Mouse (Mus musculus): ENCODE measurements around the gene Traf3. TPM values are rescaled to one million over a fixed set of nuclear protein-coding genes. Genes with fewer than 3 reads are reported as not detected.

Traf3 gene
- total RNA-seq, 2 experiments from 2014 or later = 8.9 to 11.1 TPM

- no peak for ATAC-seq (replicated peaks; ENCODE audit: low FRiP score, low TSS enrichment, poor library complexity, severe bottlenecking)
Observed at GRCm38 (mm10) chr12:111283573-111283972, 117.4 kb downstream of the Traf3 start.

GRCm38 (mm10) chr12:111284532-111284931, 118.4 kb downstream of the Traf3 start:
- ATAC-seq (replicated peaks; ENCODE audit: low FRiP score, low TSS enrichment, poor library complexity, severe bottlenecking) = 0 out of 2 replicates have a peak, but pooled peaks have one; percentile 28

- no peak for ATAC-seq (replicated peaks; ENCODE audit: low FRiP score, low TSS enrichment, poor library complexity, severe bottlenecking)
Observed at GRCm38 (mm10) chr12:111293025-111293424, 126.9 kb downstream of the Traf3 start.

DNA sequence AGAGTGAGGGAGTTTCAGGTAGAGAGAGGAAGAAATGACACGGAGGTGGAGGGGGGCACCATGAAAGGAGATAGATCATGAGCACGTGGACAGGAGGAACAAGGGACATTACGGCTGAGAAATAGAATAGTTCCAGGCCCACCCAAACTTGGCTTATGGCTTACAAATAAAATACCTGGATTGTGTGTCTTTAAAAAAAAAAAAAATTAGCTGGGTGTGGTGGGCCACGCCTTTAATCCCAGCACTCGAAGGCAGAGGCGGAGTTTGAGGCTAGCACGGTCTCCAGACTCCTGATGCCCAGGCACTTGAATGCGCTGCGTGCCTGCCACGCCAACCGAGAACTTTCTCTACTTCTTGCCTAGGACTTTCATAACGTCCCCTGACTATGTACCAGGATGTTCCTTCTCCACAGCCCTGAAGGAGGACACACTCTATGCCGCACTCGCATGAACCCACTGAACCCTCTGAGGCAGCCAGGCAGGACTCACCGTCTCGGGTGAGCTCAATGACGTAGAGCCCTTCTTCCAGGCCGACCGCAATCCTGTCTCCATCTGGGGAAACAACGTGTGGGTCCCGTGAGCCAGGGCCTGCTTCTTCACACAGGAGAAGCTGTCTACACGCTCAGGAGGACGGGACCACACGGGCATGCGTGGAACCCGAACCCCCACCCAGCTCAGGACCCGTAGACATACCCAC, 135.3 kb downstream of the Traf3 start:
- ATAC-seq (replicated peaks; ENCODE audit: low FRiP score, low TSS enrichment, poor library complexity, severe bottlenecking) = no peak

DNA sequence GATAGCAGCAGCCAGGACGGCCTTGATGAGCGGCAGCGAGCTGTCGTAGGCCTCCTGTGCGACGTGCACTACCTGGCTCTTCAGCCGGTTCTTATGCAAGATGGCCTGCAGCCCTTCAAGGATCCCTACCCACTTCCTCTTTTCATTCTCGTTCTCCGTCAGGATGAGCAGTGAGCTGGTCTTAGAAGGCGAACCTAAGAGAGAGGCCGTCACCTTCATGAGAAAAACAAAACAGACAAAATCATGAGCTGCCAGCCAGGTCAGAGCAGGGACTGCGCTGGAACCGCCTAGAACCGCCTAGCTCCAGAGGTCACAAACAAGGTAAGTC, 135.8 kb downstream of the Traf3 start:
- no peak for ATAC-seq (replicated peaks; ENCODE audit: low FRiP score, low TSS enrichment, poor library complexity, severe bottlenecking)

- no peak for ATAC-seq (replicated peaks; ENCODE audit: low FRiP score, low TSS enrichment, poor library complexity, severe bottlenecking)
Observed at GRCm38 (mm10) chr12:111303702-111304337, 137.7 kb downstream of the Traf3 start.

- no peak for ATAC-seq (replicated peaks; ENCODE audit: low FRiP score, low TSS enrichment, poor library complexity, severe bottlenecking)
Observed at GRCm38 (mm10) chr12:111306821-111307220, 140.7 kb downstream of the Traf3 start.

DNA sequence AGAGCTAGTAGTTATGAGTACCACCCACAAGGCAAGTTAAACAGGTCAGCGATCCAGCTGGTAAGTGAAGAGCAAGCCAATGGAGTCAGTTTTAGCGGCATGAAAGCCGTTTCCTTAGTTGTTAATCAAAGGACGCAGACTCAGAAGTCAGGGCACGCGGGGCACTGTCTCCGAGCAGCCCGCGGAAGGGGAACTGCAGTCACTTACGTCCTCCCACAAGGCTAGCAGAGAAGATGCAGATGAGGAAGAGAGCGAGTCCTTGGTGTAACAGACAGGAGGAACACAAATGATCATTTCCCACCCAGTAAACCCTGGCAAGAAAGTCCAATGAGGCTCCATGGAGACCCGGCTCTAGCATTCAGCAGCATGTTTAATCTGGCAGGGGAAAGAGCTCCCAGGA, 143.1 kb downstream of the Traf3 start:
- no peak for ATAC-seq (replicated peaks; ENCODE audit: low FRiP score, low TSS enrichment, poor library complexity, severe bottlenecking)

- no peak for ATAC-seq (replicated peaks; ENCODE audit: low FRiP score, low TSS enrichment, poor library complexity, severe bottlenecking)
Observed at GRCm38 (mm10) chr12:111309931-111310330, 143.8 kb downstream of the Traf3 start.

DNA sequence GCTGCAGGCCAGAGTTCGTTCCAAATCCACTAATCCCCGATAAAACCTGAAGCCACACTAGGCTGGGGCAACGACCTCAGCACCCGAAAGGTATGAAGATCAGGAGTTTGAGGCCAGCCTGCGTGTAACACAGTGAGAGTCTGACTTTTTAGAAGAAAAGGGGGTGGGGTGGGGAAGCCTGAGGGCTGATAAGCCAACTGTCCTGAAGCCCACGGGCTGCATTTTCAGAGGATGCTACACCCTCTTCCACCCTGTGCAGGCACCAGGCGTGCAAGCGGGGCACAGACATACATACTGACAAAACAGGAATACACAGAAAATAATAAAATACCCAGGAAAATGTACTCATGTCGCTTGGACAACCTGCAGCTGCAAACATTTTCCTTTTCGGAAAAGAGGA, 145.6 kb downstream of the Traf3 start:
- ATAC-seq (replicated peaks; ENCODE audit: low FRiP score, low TSS enrichment, poor library complexity, severe bottlenecking) = no peak

DNA sequence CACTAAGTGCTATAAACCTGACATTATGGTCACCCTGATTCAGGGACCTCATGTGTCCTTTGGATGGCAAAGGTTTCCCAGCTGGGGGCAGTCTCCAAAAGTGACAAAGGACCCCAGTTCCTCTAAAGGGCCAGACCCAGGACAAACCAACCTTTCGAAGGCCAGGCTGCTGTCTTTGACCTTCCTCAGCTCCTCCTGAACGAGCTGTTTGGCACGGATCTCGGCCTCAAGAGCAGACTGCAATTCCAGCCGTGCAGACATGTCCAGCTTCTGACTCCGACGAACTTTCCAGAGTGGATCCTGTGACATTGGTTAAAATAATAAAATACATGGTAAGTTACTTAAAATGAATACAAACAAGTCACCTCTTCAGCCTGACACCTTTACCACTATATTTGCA, 148.1 kb downstream of the Traf3 start:
- ATAC-seq (replicated peaks; ENCODE audit: low FRiP score, low TSS enrichment, poor library complexity, severe bottlenecking) = no peak

Other genes starting within 250 kb of the Traf3 start
- 3.6 and 5.7 TPM in 2 replicates for gene Ankrd9, start 187.3 kb upstream of the Traf3 start, total RNA-seq (2014; fragmentation: Nextera tagmentation)
- gene Ankrd9, start 187.3 kb upstream of the Traf3 start, total RNA-seq (2017) = 2.2 and 3.6 TPM in 2 replicates
- gene Rcor1, start 127.0 kb upstream of the Traf3 start, total RNA-seq (2014; fragmentation: Nextera tagmentation) = 56.7 and 73.4 TPM in 2 replicates
- gene Rcor1, start 127.0 kb upstream of the Traf3 start, total RNA-seq (2017) = 44.1 and 55.3 TPM in 2 replicates
- not detected in 2 replicates for gene 4930595D18Rik, start 18.1 kb downstream of the Traf3 start, total RNA-seq (2014; fragmentation: Nextera tagmentation)
- not detected in 2 replicates for gene 4930595D18Rik, start 18.1 kb downstream of the Traf3 start, total RNA-seq (2017)
- not detected in 2 replicates for gene Amn, start 104.7 kb downstream of the Traf3 start, total RNA-seq (2014; fragmentation: Nextera tagmentation)
- 0.47 TPM in 1 of 2 replicates, not detected in the other for gene Amn, start 104.7 kb downstream of the Traf3 start, total RNA-seq (2017)
- 7.9 and 11.5 TPM in 2 replicates for gene Cdc42bpb, start 211.3 kb downstream of the Traf3 start, total RNA-seq (2014; fragmentation: Nextera tagmentation)
- gene Cdc42bpb, start 211.3 kb downstream of the Traf3 start, total RNA-seq (2017) = 2.6 and 9.6 TPM in 2 replicates
- gene Lbhd2, start 240.4 kb downstream of the Traf3 start, total RNA-seq (2014; fragmentation: Nextera tagmentation) = not detected in 2 replicates
- not detected in 2 replicates for gene Lbhd2, start 240.4 kb downstream of the Traf3 start, total RNA-seq (2017)